Mouse (Mus musculus) lung, postnatal 25 days (tissue): Measurements from ENCODE around the gene Wdr17.
A peak's percentile ranks its signal among the peaks of the same experiment; 100 is the strongest.

ENCODE experiments used
- DNase-seq: peaks from one replicate; pipeline ENCODE4 v3.0.0; 2022; ENCODE audit warnings: low spot score

The Wdr17 gene

DNA sequence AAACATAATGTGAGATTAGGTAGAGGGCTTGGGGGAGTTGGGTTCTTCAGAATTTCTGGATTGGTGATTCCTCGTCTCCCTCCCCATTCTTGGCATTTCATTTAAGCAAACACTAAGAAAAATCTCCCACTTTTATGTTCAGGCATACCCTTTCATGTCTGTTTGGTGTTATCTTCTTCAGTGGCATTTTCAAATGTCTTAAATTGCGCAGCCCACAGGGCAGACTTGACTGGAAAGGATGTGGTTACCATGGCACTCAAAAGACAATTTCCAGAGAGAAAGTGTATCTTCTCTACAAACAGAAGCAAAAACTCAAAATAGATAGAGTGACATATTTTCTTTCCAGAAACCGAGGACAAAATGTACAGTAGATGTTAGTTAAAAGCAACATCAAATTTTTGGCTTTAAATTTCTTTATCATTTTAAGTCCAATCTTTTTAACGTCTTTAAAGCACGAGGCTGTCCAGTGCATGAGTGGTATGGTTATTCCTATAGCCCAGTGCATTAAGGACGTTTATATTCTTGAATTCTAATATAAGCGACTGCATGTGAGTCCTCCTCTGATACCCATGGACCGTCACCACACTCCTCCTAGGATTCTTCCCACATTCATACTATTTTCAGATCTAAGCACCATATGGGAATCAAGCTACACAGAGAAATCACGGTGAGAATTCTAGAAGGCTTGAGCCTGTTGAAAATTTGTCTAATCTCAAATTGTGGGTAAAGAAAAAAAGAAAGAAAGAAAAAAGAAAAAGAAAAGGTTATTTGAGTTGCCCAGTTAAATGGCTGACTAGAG, at the start of gene Wdr17:
TSS of gene Wdr17 (minus strand) at position 198 of the 799 bp plus-strand sequence.
- no peak for DNase-seq

GRCm38 (mm10) chr8:54932306-54932705, 45.3 kb upstream of the Wdr17 start:
- no peak for DNase-seq

DNA sequence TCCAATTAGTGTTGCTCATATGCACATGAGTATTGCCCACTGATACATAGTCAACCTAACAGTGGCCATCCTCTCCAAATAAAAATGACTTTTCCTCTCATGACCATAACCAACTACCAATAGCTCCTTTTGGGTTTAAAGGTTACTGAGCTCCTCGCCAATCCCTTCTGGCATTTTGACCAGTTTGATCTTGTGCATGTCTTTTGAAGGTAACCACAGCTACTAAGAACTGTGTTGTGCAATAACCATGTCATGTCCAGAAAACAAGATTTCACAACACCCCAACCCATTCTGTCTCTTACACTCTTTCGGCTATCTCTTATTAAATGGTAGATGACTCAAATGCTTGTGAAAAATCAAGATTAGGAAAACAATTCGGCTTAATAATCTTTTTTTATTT, 38.0 kb upstream of the Wdr17 start:
- no peak for DNase-seq

DNA sequence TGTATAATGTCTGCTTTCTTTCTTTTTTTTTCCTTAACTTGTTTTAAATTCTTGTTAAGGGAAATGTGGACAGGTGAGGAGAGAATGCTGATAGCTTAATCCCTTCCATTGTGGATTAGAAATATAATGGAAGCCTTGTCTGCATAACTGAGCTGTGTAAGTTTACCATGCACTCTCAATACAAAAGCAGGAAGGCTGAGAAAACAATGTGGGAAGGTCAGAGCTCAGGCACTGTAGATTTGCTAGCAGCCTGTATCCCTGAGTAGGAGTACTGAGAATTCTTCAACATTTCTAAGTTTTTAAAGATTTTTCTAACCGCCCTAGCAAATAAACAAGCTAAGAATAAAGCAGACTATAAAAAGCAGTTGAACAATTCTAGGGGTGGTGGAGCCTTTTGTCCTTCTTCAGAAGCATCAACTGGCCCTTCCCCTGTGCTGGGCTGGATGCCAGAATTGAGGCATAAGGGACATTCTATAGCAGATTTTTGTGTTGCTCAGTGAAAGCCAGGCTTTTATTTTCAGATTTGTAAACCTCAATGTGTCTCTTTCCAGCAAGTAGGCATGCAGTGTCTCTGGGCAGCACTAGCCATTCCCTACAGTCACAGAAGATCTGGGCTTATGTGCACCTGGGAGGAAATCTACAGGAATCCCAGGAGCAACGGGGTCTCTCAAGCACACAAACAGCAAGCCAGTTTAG, 35.3 kb upstream of the Wdr17 start:
- DNase-seq, result no peak

DNA sequence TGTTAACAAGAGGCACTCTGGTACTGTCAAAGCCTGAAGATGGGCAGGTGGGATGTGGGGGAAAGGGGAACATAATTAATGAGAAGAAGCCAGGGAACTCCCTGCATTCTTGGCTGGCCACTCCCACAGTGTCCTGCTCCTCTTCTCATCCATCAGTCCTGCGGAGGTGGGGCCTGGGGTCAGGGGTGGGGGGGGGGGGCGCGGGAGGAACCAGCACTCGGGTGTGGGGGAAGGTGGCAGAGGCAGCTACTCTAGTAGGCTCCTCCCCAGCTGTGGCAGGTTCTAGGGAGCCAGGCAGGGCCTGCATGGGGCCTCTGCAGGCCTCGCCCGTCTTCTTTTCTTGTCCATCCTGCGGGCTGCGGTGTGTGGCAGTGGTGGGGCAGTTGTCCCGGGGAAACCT, 30.7 kb upstream of the Wdr17 start:
- DNase-seq, result no peak

- DNase-seq, result no peak
Observed at GRCm38 (mm10) chr8:54912891-54913290, 25.9 kb upstream of the Wdr17 start.

DNA sequence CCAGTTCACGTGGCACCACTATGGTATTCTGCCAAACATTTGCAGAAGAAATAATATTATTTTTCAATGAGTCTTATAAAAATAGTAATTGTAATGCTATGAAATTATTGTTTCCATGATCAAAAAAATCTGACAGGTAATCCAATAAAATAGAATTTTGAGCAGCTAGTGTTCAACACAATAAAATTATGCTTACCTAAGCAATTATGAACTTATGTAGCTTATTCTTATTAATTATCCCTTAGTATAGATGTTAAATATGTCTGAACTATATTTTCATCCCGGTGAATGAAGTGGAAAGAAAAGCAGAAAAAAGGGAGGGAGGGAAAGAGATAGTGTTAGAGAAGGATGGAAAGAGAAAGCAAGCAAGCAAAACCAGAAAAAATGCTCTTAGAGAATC, 12.5 kb upstream of the Wdr17 start:
- no peak for DNase-seq

DNA sequence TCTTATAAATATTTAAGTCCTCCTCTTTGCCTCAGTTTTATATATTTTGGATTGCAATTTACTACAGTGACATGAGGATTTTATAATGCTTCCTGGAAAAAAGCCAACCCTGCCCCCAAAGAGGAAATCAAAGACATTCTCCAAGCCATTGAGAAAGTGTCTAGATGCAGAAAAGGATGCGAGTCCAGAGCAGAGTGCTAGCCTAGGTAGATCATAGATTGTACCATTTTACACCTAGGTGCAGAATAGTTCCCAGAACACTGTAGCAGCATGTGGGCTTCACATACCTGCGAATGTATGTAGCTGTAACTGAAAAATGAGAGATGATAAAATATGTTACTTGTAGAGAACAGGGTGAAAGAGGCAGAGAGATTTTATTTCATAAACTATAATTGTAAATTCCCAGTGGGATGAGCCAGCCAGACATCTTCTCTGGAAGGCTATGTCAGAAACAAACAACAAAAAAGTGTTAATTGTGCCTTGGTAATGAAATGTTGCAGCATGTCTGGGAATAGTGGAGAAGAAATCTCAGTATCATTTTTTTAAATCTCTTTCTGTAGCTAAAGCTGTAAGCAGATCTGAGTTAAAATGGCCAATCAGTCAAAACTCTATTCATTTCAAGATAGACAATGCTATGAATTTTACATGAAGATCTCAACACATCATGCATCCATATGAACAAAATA, 7.8 kb upstream of the Wdr17 start:
- no peak for DNase-seq

GRCm38 (mm10) chr8:54894180-54894579, 7.2 kb upstream of the Wdr17 start:
- DNase-seq, result no peak

- no peak for DNase-seq
Observed at GRCm38 (mm10) chr8:54886560-54886959, 424 bp downstream of the Wdr17 start.

GRCm38 (mm10) chr8:54876458-54876857, 10.5 kb downstream of the Wdr17 start:
- DNase-seq, result no peak

GRCm38 (mm10) chr8:54864761-54865064, 22.3 kb downstream of the Wdr17 start:
- no peak for DNase-seq

DNA sequence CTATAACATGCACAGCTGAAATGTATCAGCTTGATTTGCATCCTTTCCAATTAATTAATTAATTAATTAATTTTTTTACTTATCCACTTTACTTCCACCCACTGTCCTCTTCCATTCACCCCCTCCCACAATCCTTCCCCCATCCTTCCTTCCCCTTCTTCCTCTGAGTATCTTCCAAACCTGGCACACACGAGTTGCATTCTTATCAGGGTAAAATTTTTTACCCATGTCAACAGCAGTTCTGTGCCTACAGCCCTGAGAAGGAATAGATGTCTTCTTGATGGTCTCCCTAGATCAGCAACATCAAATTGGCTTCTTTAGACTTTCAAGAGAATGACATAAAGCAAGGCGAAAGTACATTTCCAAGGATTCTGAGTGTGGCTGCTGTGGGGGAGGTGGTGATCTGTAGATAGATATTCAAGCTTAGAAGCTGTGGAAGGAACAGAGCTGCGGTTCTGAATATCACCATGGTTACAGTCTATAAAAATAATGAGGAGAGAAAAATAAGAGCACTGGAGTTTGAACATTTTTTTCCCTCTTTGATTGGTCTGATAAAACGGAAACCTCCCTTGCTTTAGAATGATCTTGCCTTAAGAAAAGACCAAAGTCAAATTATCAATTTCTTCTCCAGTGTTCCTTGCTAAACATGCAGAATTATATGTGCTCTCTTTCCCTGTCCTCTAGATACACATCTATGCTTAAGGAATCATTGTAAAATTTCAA, 22.8 kb downstream of the Wdr17 start:
- DNase-seq, result no peak

DNA sequence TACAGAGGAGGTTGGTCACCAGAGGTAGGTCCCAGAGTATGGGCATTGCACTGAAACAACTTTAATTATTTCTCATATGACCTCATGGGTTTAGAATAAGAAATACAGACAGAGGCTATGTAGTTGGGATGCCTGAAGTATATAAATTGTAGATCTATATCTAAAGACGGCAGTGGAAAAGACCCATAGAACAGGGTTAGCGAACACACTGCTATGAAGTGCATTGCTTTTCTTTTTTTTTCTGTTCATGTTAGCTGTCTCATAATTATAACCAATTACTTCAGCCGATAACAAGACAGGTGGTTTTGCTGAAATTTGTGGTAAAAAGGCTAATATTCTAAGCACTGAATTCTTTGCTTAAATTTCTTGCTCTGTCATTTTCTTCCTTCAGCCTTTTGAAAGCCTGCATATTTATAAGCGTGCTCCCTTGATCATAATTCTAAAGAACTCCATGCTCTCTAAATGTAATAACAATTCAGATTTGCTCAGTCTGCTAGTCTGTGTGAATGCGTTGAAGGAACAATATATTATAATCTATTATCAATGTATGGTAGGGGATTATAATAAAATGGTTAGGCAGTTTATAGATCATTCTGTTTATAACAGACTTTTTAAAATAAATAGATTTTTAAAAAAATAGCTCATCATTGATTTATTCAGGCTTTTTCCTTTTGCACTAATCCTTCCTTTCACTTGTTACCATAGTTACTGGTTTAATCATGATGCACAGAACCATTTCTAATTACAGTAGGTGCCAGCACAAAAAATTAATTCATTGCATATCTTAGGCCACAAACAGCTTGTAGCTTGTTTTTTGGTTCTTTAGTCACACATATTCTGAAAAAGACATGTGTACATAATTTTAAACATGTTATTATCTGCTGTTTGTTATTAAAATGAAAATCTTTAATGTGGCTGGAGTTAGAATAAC, 50.7 kb downstream of the Wdr17 start:
- no peak for DNase-seq

- no peak for DNase-seq
Observed at GRCm38 (mm10) chr8:54829794-54830426, 57.1 kb downstream of the Wdr17 start.

DNA sequence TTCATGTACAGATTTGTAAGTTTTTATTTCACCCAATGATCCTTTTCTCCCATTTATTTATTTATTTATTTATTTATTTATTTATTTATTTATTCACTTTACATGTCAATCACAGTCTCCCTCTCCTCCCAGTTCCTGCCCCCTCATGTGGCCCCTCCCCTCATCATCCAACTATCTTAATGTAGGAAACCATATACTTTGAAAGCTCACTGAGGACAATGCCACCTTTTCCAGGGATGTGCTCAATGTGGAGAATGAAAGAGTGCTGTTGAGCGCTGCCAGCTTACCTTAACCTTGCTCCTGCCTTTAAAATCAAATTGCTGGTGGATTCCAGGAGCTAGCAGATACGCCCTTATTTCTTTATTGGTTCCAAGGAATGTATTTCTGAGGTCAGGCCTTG, 59.0 kb downstream of the Wdr17 start:
- DNase-seq, result no peak

GRCm38 (mm10) chr8:54822956-54823355, 64.0 kb downstream of the Wdr17 start:
- DNase-seq, result no peak

DNA sequence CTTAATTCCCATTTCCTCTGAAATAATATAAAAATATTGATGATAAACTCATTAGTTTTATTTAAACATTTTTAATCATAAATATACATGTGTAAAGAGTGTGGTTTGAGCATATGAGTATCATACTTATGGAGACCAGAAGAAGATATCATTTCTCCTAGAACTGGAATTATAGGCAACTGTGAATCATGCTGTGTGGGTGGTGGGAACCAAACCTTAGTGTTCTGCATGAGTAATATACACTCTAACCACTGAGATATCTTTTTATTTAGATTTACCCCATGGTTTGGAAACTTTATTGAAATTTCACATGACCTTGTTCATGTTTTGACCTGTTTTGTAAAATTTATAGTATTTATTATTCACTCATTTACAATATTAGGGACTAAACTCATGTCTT, 68.3 kb downstream of the Wdr17 start:
- DNase-seq, result no peak

GRCm38 (mm10) chr8:54808217-54808616, 78.8 kb downstream of the Wdr17 start:
- peak; percentile 16 for DNase-seq

GRCm38 (mm10) chr8:54806173-54806572, 80.8 kb downstream of the Wdr17 start:
- no peak for DNase-seq

DNA sequence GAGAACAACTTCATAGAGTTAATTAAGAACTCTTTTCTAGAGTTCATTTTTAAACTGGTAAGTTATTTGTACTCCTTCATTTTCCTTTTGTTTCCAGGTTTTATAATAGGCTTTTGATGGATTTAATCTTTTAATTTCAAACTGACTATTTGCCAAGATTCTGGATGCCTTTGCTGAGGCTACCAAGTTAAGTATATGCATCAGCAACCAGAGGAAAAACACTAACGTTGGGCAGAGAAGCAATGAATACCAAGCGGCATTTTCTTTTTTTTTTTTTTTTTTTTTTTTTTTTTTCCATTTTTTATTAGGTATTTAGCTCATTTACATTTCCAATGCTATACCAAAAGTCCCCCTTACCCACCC, 94.3 kb downstream of the Wdr17 start:
- DNase-seq, result no peak
